Mouse (Mus musculus): Measurements from ENCODE around the gene Vegfb. TPM values are rescaled to one million over a fixed set of nuclear protein-coding genes. Genes with fewer than 3 reads are reported as not detected.
"Not testable (repeated sequence)": the region's sequence is repeated elsewhere in the genome, so short reads cannot be mapped to it uniquely, and the experiment has no call there.

Gene Vegfb
- total and polyA plus RNA-seq, 2 experiments from 2014 or later = 122 to 193 TPM

DNA sequence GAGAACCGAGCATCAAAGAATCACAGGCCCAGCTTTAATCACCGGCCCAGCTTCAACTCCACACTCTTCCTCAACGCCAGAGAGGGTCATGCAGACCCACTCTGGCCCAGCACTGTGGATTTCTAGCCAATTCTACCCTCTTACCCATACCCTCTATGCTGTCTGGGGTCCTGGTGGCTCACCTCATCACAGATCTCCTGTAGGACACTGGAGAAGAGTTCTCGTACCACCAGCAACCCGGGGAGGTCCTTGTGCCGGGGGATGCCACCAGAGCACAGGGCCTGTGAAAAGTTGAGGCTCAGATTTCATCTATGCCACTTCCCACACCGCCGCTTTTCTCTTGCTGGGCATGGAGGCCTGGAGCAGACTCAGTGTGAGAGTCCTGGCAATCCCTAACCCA lies 7.0 kb upstream of the Vegfb start:
- no peaks in the 10 kb centered on the region for H3K27me3 ChIP-seq (ENCODE audit: control insufficient read depth, insufficient read depth, low read length)
- ATAC-seq (ENCODE audit: insufficient read depth, low read depth) = no peak
- no peak overlapping the region for H3K27ac ChIP-seq (ENCODE audit: low read depth)
- TF ChIP-seq CTCF (IDR thresholded peaks at IDR 0.05; ENCODE audit: low read depth) (no peak), EP300 (IDR thresholded peaks at IDR 0.05; ENCODE audit: low read depth) (no peak)
- H3K9ac ChIP-seq (replicated peaks; ENCODE audit: low read depth, low read length) = no peak overlapping the region
- WGBS = 79% methylated on average over 8 of the region's 8 CpGs
- peak overlapping the region; percentile 79; the same call in 1 of the 2 replicates for H3K4me2 ChIP-seq (ENCODE audit: low read depth, low read length)
- no peak for DNase-seq (ENCODE audit: low spot score)
- peaks cover 26% of the 10 kb centered on the region for H3K4me1 ChIP-seq (ENCODE audit: control insufficient read depth, insufficient read depth)
- no peak overlapping the region for H3K4me3 ChIP-seq (ENCODE audit: low read depth, low read length)
- peaks cover 16% of the 10 kb centered on the region for H3K36me3 ChIP-seq (replicated peaks; ENCODE audit: control insufficient read depth, insufficient read depth, low read length)
- no peaks in the 10 kb centered on the region for H3K9me3 ChIP-seq (replicated peaks; ENCODE audit: control insufficient read depth, low read length)

DNA sequence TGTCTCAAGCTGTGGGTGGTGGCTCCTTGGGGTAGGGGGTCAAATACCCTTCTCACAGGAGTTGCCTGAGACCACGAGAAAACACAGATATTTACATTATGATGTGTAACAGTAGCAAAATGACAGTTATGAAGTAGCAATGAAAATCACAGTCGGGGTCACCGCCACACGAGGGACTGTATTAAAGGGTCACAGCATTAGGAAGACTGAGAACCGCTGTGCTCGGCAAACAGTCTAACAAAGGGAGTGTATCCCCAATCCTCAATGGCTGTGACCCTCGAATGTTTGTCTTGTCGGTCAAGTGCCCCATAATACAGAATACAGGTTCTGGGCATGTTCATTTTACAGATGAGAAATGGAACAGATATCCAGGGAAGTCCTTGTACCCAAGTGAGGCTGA lies 6.6 kb upstream of the Vegfb start:
- DNase-seq (ENCODE audit: low spot score) = no peak
- Histone ChIP-seq H3K4me2 (ENCODE audit: low read depth, low read length) (no peak overlapping the region), H3K9me3 (replicated peaks; ENCODE audit: control insufficient read depth, low read length) (no peaks in the 10 kb centered on the region), H3K27ac (ENCODE audit: low read depth) (no peak overlapping the region), H3K36me3 (replicated peaks; ENCODE audit: control insufficient read depth, insufficient read depth, low read length) (peaks cover 11% of the 10 kb centered on the region), H3K4me1 (ENCODE audit: control insufficient read depth, insufficient read depth) (peaks cover 26% of the 10 kb centered on the region), H3K4me3 (ENCODE audit: low read depth, low read length) (no peak overlapping the region), H3K27me3 (ENCODE audit: control insufficient read depth, insufficient read depth, low read length) (no peaks in the 10 kb centered on the region), H3K9ac (replicated peaks; ENCODE audit: low read depth, low read length) (no peak overlapping the region)
- ATAC-seq (ENCODE audit: insufficient read depth, low read depth) = no peak
- no peak for TF ChIP-seq CTCF (IDR thresholded peaks at IDR 0.05; ENCODE audit: low read depth)
- TF ChIP-seq EP300 (IDR thresholded peaks at IDR 0.05; ENCODE audit: low read depth) = no peak
- 89% methylated on average over 8 of the region's 8 CpGs for WGBS

DNA sequence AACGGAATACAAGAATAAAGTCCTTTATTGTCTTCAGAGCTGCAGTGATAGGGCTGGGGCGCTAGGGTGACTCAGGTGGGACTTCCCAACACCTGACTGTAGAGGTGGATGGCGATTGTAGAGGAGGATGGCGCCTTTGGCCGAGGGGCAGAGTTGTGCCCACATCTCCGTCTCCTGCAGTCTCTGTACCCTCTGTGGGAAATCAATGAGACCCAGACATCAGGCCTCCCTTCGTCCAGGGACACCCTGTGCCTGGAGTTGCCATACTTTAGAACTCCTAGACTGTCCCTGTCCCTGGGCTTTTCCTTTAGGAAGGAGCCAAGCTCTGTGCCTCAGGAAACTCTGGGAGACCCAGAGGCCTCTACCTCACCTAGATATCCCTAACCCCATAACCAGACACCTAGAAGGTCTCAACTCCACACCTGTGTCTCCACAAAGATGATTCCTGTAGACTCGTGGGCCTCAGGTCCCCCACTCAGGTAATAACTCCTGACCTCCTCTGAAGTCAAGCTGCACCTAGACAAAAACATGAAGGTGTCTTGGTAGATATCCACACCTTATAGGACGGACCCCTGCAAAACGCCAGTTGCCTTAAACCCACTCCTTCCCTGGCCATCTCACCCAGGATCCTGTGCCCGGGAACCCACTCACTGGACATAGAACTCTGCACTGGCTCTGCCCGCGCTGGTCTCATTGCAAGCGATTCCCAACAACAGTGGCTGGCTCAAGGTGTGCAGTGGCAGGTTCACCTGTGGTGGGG lies 5.7 kb upstream of the Vegfb start:
- Histone ChIP-seq H3K4me1 (ENCODE audit: control insufficient read depth, insufficient read depth) (peaks cover 26% of the 10 kb centered on the region), H3K9me3 (replicated peaks; ENCODE audit: control insufficient read depth, low read length) (no peaks in the 10 kb centered on the region), H3K4me3 (ENCODE audit: low read depth, low read length) (peak overlapping the region; percentile 59), H3K36me3 (replicated peaks; ENCODE audit: control insufficient read depth, insufficient read depth, low read length) (peaks cover 3% of the 10 kb centered on the region; the same call in 1 of the 2 replicates), H3K27ac (ENCODE audit: low read depth) (peak overlapping the region; percentile 79), H3K4me2 (ENCODE audit: low read depth, low read length) (peak overlapping the region; percentile 96), H3K27me3 (ENCODE audit: control insufficient read depth, insufficient read depth, low read length) (no peaks in the 10 kb centered on the region), H3K9ac (replicated peaks; ENCODE audit: low read depth, low read length) (peak overlapping the region; percentile 50; the same call in 1 of the 2 replicates)
- ATAC-seq (ENCODE audit: insufficient read depth, low read depth) = no peak
- no peak for TF ChIP-seq EP300 (IDR thresholded peaks at IDR 0.05; ENCODE audit: low read depth)
- no peak for TF ChIP-seq CTCF (IDR thresholded peaks at IDR 0.05; ENCODE audit: low read depth)
- 60% methylated on average over 14 of the region's 14 CpGs for WGBS
- no peak for DNase-seq (ENCODE audit: low spot score)

DNA sequence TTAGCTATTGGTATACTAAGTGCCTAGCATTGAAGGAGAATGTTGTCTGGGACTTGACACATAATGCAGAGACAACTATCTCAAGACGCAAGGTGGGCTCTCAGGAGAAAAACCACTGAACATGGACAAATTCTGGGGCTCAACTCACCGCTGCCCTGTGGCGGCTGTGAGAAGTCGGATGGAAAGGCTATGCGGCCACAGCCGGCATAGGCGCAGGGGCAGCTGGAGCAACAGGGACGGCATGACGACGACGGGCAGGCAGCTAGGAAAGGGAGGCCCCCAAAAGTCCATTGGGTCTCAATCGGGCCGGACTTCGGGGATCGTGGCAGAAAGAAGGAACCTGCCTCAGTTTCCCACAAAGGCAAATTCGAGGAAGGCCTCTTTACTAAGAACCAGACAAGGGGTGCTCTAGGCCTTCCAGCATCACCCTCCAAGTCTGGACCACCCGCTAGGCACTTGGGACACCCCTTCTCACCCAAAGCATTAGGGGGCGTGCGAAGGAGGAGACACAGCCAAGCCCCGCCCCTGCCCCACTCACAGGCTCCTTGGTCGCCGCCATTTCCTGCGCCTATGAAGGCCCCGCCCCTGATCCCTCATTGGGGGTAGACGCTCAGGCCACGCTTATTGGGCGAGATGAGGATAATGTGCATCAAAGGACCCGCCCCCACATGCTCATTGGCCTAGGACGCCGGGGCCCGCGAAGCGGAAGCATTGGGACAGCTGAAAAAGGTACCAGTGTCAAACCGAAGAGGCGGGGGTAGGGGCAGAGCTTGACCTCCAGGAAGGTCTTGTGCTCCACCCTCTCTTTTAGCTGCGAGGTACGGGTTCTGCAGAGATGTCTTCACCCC lies 4.8 kb upstream of the Vegfb start, which contains the start of gene Dnajc4:
Gene Dnajc4, minus strand, starts transcription at position 562 of the 848 bp plus-strand sequence.
- H3K36me3 ChIP-seq (replicated peaks; ENCODE audit: control insufficient read depth, insufficient read depth, low read length) = no peaks in the 10 kb centered on the region
- peak; percentile 94 for ATAC-seq (ENCODE audit: insufficient read depth, low read depth)
- H3K4me2 ChIP-seq (ENCODE audit: low read depth, low read length) = peak within 1 kb of the TSS; percentile 96
- H3K27ac ChIP-seq (ENCODE audit: low read depth) = peak within 1 kb of the TSS; percentile 79
- 2% methylated on average over 37 of the region's 37 CpGs for WGBS
- DNase-seq (ENCODE audit: low spot score) = peak; percentile 98
- H3K27me3 ChIP-seq (ENCODE audit: control insufficient read depth, insufficient read depth, low read length) = no peaks in the 10 kb centered on the region
- peak within 1 kb of the TSS; percentile 60 for H3K9ac ChIP-seq (replicated peaks; ENCODE audit: low read depth, low read length)
- H3K4me3 ChIP-seq (ENCODE audit: low read depth, low read length) = peak within 1 kb of the TSS; percentile 59
- peak; percentile 54; the same call in 1 of the 2 replicates for TF ChIP-seq EP300 (IDR thresholded peaks at IDR 0.05; ENCODE audit: low read depth)
- no peak for TF ChIP-seq CTCF (IDR thresholded peaks at IDR 0.05; ENCODE audit: low read depth)
- H3K9me3 ChIP-seq (replicated peaks; ENCODE audit: control insufficient read depth, low read length) = no peaks in the 10 kb centered on the region
- H3K4me1 ChIP-seq (ENCODE audit: control insufficient read depth, insufficient read depth) = peaks cover 26% of the 10 kb centered on the region

DNA sequence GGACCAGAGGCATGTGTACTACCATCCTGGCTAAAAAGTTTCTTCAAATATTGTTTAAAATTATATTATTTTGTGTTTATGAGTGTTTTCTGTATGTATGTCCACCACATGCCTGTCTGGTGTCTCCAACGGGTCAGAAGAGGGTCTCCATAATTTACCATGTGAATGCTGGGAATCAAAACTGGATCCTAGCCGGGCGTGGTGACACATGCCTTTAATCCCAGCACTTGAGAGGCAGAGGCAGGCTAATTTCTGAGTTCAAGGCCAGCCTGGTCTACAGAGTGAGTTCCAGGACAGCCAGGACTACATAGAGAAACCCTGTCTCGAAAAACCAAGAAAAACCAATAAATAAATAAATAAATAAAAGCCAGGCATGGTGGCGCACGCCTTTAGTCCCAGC lies 3.7 kb upstream of the Vegfb start:
- H3K27me3 ChIP-seq (ENCODE audit: control insufficient read depth, insufficient read depth, low read length); H3K36me3 ChIP-seq (replicated peaks; ENCODE audit: control insufficient read depth, insufficient read depth, low read length); H3K4me2 ChIP-seq (ENCODE audit: low read depth, low read length); H3K4me3 ChIP-seq (ENCODE audit: low read depth, low read length); H3K9ac ChIP-seq (replicated peaks; ENCODE audit: low read depth, low read length); DNase-seq (ENCODE audit: low spot score); ATAC-seq (ENCODE audit: insufficient read depth, low read depth); H3K27ac ChIP-seq (ENCODE audit: low read depth); H3K9me3 ChIP-seq (replicated peaks; ENCODE audit: control insufficient read depth, low read length): not testable (repeated sequence)
- 90% methylated on average over 6 of the region's 6 CpGs for WGBS
- H3K4me1 ChIP-seq (ENCODE audit: control insufficient read depth, insufficient read depth) = peaks cover 26% of the 10 kb centered on the region
